Mouse (Mus musculus): ENCODE measurements around the gene Llgl2.

DNA sequence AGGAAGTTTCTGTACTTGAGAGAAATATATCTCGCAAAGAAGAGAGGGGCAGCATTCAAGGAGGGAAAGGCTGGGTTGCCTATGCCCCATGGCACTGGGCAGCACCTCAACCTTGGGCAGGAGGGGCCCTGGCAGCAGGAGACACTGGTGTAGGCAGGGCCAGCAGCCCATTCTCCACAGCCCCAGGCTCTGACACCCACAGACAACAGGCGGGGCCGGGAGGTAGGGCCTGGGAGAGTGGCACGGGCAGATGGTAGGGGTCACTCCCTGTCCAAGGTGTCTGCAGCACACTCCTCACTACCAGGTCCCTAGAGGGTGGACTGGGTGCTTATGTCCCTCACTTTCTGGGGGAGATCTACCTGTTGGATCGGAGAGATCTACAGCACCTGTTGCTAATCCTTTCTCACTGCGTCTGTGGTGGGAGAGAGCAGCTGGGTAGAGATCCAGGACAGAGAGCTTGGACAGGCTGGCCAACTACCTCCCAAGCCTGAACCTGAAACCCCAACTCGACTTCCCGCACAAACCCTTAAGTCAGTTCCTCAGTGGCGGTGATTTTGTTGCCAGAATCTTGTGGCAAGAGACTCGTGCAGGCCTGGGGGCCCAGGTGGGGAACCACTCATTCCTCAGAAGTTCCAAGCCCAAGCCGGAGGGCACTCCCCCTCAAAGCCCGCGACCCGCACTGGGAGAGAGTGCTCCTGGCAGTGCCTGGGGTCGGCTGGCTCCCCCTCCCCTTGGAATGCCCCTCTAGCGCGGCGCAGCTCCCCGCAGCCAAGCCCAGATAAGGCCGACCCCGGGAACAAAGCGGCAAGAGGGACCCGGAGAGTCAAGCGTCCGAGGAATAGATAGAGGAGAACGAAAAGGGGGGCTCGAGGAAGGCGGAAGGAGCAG, 11.1 kb upstream of the Llgl2 start:
- no peak for TF ChIP-seq CTCF (IDR thresholded peaks at IDR 0.05; ENCODE audit: borderline replicate concordance, extremely low read depth, insufficient read depth, insufficient read length)
- no peak for TF ChIP-seq POLR2A (IDR thresholded peaks at IDR 0.05; ENCODE audit: borderline replicate concordance, extremely low read depth, insufficient read depth, insufficient read length, poor library complexity, severe bottlenecking)
